Mouse (Mus musculus): ENCODE results near the gene Alkbh1. TPM values are rescaled to one million over a fixed set of nuclear protein-coding genes. Genes with fewer than 3 reads are reported as not detected.

Alkbh1 gene
- polyA plus RNA-seq, 1 experiment: 12.7 TPM

DNA sequence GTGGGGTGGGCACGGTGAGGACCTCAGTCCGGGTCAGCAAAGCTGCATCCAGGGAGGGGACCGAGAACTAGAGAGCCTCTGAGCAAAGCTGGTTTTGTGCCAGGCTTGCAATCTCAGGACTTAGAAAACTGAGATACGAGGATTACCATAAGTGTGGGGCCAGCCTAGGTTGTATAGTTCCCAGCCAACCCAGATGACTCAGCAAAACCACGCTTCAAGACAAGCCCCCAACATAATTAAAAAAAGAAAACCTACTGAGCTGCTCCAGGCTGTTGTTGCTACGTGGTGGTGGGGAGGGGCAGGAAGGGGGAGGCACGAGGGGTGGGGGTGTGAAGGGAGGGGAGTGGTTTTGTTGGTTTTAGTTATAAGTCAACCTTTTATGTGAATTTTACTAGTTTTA is 32.8 kb downstream of the Alkbh1 start:
- no peaks in the 10 kb centered on the region for H3K27me3 ChIP-seq (ENCODE audit: control insufficient read depth, insufficient read depth, insufficient read length)
- H3K79me2 ChIP-seq (ENCODE audit: control insufficient read depth, insufficient read depth): no peaks in the 10 kb centered on the region
- no peaks in the 10 kb centered on the region for H3K79me3 ChIP-seq (ENCODE audit: low read depth)
- no peaks in the 10 kb centered on the region for H3K36me3 ChIP-seq (ENCODE audit: control insufficient read depth, insufficient read depth)
- TF ChIP-seq MYOD1 (IDR thresholded peaks at IDR 0.05; ENCODE audit: control insufficient read depth, insufficient read length, low read depth) (no peak), CEBPB (IDR thresholded peaks at IDR 0.05; ENCODE audit: low read depth) (no peak), FOSL1 (IDR thresholded peaks at IDR 0.05; ENCODE audit: insufficient read depth, low read length, poor library complexity, severe bottlenecking) (no peak)
- no peak overlapping the region for H3K4me3 ChIP-seq (ENCODE audit: insufficient read depth, poor library complexity, severe bottlenecking)
- H3ac ChIP-seq (ENCODE audit: control insufficient read depth, insufficient read length, low read depth): no peak overlapping the region

GRCm38 (mm10) chr12:87409123-87409522 is 34.7 kb downstream of the Alkbh1 start:
- Histone ChIP-seq H3K4me3 (ENCODE audit: insufficient read depth, poor library complexity, severe bottlenecking) (no peak overlapping the region), H3K27me3 (ENCODE audit: control insufficient read depth, insufficient read depth, insufficient read length) (no peaks in the 10 kb centered on the region), H3K36me3 (ENCODE audit: control insufficient read depth, insufficient read depth) (no peaks in the 10 kb centered on the region), H3K79me2 (ENCODE audit: control insufficient read depth, insufficient read depth) (no peaks in the 10 kb centered on the region), H3K79me3 (ENCODE audit: low read depth) (no peaks in the 10 kb centered on the region), H3ac (ENCODE audit: control insufficient read depth, insufficient read length, low read depth) (no peak overlapping the region)
- TF ChIP-seq USF1 (IDR thresholded peaks at IDR 0.05; ENCODE audit: low read depth): no peak
- TF ChIP-seq MYOD1 (IDR thresholded peaks at IDR 0.05; ENCODE audit: control insufficient read depth, insufficient read length, low read depth): no peak
- no peak for TF ChIP-seq MYOG (IDR thresholded peaks at IDR 0.05; ENCODE audit: control insufficient read depth, extremely low read depth, insufficient read length)

- H3ac ChIP-seq (ENCODE audit: control insufficient read depth, insufficient read length, low read depth): no peak overlapping the region
- no peak overlapping the region for H3K4me3 ChIP-seq (ENCODE audit: insufficient read depth, poor library complexity, severe bottlenecking)
- TF ChIP-seq FOSL1 (IDR thresholded peaks at IDR 0.05; ENCODE audit: insufficient read depth, low read length, poor library complexity, severe bottlenecking) (no peak), CTCF (IDR thresholded peaks at IDR 0.05; ENCODE audit: control insufficient read depth, insufficient read depth, insufficient read length) (no peak), MYOD1 (IDR thresholded peaks at IDR 0.05; ENCODE audit: control insufficient read depth, insufficient read length, low read depth) (no peak), CEBPB (IDR thresholded peaks at IDR 0.05; ENCODE audit: low read depth) (no peak), USF1 (IDR thresholded peaks at IDR 0.05; ENCODE audit: low read depth) (no peak), MYOG (IDR thresholded peaks at IDR 0.05; ENCODE audit: control insufficient read depth, extremely low read depth, insufficient read length) (no peak), MAX (IDR thresholded peaks at IDR 0.05) (no peak)
- no peaks in the 10 kb centered on the region for H3K79me2 ChIP-seq (ENCODE audit: control insufficient read depth, insufficient read depth)
- H3K79me3 ChIP-seq (ENCODE audit: low read depth): no peaks in the 10 kb centered on the region
- no peaks in the 10 kb centered on the region for H3K27me3 ChIP-seq (ENCODE audit: control insufficient read depth, insufficient read depth, insufficient read length)
- H3K36me3 ChIP-seq (ENCODE audit: control insufficient read depth, insufficient read depth): no peaks in the 10 kb centered on the region
These were observed 35.8 kb downstream of the Alkbh1 start for GRCm38 (mm10) chr12:87407869-87408605.

DNA sequence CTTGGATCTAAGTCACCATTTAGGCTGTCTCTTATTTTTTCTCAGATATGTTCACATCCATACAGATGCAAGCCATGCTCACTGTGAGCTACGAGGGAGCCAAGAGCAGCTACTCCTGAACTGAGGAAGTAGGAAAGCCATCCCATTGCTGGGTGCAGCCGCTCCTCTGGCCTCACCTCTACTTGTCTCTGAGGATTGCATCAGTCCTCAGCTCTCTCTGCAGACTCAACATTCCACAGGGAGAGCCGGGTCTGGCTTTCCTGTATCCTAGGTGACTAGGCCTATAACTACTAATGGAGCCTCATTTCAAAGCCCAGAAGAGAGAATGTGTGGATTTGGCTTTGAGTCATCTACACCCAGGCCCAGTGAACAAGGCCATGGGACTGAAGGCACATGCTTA is 38.1 kb downstream of the Alkbh1 start:
- no peaks in the 10 kb centered on the region for H3K27me3 ChIP-seq (ENCODE audit: control insufficient read depth, insufficient read depth, insufficient read length)
- TF ChIP-seq USF1 (IDR thresholded peaks at IDR 0.05; ENCODE audit: low read depth) (no peak), MYOG (IDR thresholded peaks at IDR 0.05; ENCODE audit: control insufficient read depth, extremely low read depth, insufficient read length) (no peak), MAX (IDR thresholded peaks at IDR 0.05) (no peak), CTCF (IDR thresholded peaks at IDR 0.05; ENCODE audit: control insufficient read depth, insufficient read depth, insufficient read length) (no peak), CEBPB (IDR thresholded peaks at IDR 0.05; ENCODE audit: low read depth) (no peak), MYOD1 (IDR thresholded peaks at IDR 0.05; ENCODE audit: control insufficient read depth, insufficient read length, low read depth) (no peak), FOSL1 (IDR thresholded peaks at IDR 0.05; ENCODE audit: insufficient read depth, low read length, poor library complexity, severe bottlenecking) (no peak)
- H3K4me3 ChIP-seq (ENCODE audit: insufficient read depth, poor library complexity, severe bottlenecking): no peak overlapping the region
- H3K79me2 ChIP-seq (ENCODE audit: control insufficient read depth, insufficient read depth): no peaks in the 10 kb centered on the region
- H3K36me3 ChIP-seq (ENCODE audit: control insufficient read depth, insufficient read depth): no peaks in the 10 kb centered on the region
- H3ac ChIP-seq (ENCODE audit: control insufficient read depth, insufficient read length, low read depth): no peak overlapping the region
- H3K79me3 ChIP-seq (ENCODE audit: low read depth): no peaks in the 10 kb centered on the region

- TF ChIP-seq MYOD1 (IDR thresholded peaks at IDR 0.05; ENCODE audit: control insufficient read depth, insufficient read length, low read depth): no peak
- H3K27me3 ChIP-seq (ENCODE audit: control insufficient read depth, insufficient read depth, insufficient read length): no peaks in the 10 kb centered on the region
- no peaks in the 10 kb centered on the region for H3K36me3 ChIP-seq (ENCODE audit: control insufficient read depth, insufficient read depth)
- no peak overlapping the region for H3ac ChIP-seq (ENCODE audit: control insufficient read depth, insufficient read length, low read depth)
- H3K79me2 ChIP-seq (ENCODE audit: control insufficient read depth, insufficient read depth): no peaks in the 10 kb centered on the region
- no peaks in the 10 kb centered on the region for H3K79me3 ChIP-seq (ENCODE audit: low read depth)
- no peak overlapping the region for H3K4me3 ChIP-seq (ENCODE audit: insufficient read depth, poor library complexity, severe bottlenecking)
These were observed 38.7 kb downstream of the Alkbh1 start for GRCm38 (mm10) chr12:87405165-87405564.

- Histone ChIP-seq H3K4me3 (ENCODE audit: insufficient read depth, poor library complexity, severe bottlenecking) (no peak overlapping the region), H3K36me3 (ENCODE audit: control insufficient read depth, insufficient read depth) (no peaks in the 10 kb centered on the region)
These were observed 41.9 kb downstream of the Alkbh1 start for GRCm38 (mm10) chr12:87401883-87402282.

More at GRCm38 (mm10) chr12:87401883-87402282, 41.9 kb downstream of the Alkbh1 start:
- TF ChIP-seq CEBPB (IDR thresholded peaks at IDR 0.05; ENCODE audit: low read depth): no peak
- TF ChIP-seq MYOD1 (IDR thresholded peaks at IDR 0.05; ENCODE audit: control insufficient read depth, insufficient read length, low read depth): no peak
- TF ChIP-seq MAX (IDR thresholded peaks at IDR 0.05): no peak
- TF ChIP-seq MYOG (IDR thresholded peaks at IDR 0.05; ENCODE audit: control insufficient read depth, extremely low read depth, insufficient read length): no peak
- TF ChIP-seq CTCF (IDR thresholded peaks at IDR 0.05; ENCODE audit: control insufficient read depth, insufficient read depth, insufficient read length): no peak
- TF ChIP-seq USF1 (IDR thresholded peaks at IDR 0.05; ENCODE audit: low read depth): no peak
- no peak for TF ChIP-seq FOSL1 (IDR thresholded peaks at IDR 0.05; ENCODE audit: insufficient read depth, low read length, poor library complexity, severe bottlenecking)
- Histone ChIP-seq H3K79me3 (ENCODE audit: low read depth) (no peaks in the 10 kb centered on the region), H3K79me2 (ENCODE audit: control insufficient read depth, insufficient read depth) (no peaks in the 10 kb centered on the region), H3K27me3 (ENCODE audit: control insufficient read depth, insufficient read depth, insufficient read length) (no peaks in the 10 kb centered on the region), H3ac (ENCODE audit: control insufficient read depth, insufficient read length, low read depth) (no peak overlapping the region)

Data from C2C12 (cell line).